Mouse (Mus musculus) intestine, embryonic 16.5 days (tissue): Measurements from ENCODE around the gene Gga2. TPM values are rescaled to one million over a fixed set of nuclear protein-coding genes. Genes with fewer than 3 reads are reported as not detected.

Experiments used
- ATAC-seq: fragments of 200-750 bp; cut with Nextera tagmentation; 2 replicates; pipeline ENCODE4 v1.8.0; 2017; ENCODE audit warnings: moderate TSS enrichment, moderate library complexity
- H3K27ac ChIP-seq: fragments of 300-500 bp; sonication (generic); 2 replicates; pipeline ENCODE4 v1.5.1; 2014; ENCODE audit warnings: mild to moderate bottlenecking, low read length
- H3K27me3 ChIP-seq: fragments of 300-500 bp; sonication (generic); replicated peaks from 2 replicates; pipeline ENCODE4 v1.6.1; 2014; ENCODE audit warnings: low read length, control low read depth, mixed read lengths; ENCODE audit not compliant: control insufficient read depth, insufficient read depth
- H3K36me3 ChIP-seq: fragments of 300-500 bp; sonication (generic); 2 replicates; pipeline ENCODE4 v1.6.1; 2014; ENCODE audit warnings: low read length, control low read depth; ENCODE audit not compliant: control insufficient read depth, insufficient read depth
- H3K4me1 ChIP-seq: fragments of 300-500 bp; sonication (generic); 2 replicates; pipeline ENCODE4 v1.6.1; 2014; ENCODE audit warnings: low read length, control low read depth, mixed read lengths; ENCODE audit not compliant: control insufficient read depth, insufficient read depth
- H3K4me2 ChIP-seq: fragments of 300-500 bp; sonication (generic); 2 replicates; pipeline ENCODE4 v1.6.1; 2014; ENCODE audit warnings: low read depth, low read length, control low read depth
- H3K4me3 ChIP-seq: fragments of 300-500 bp; sonication (generic); 2 replicates; pipeline ENCODE4 v1.5.1; 2014; ENCODE audit warnings: mild to moderate bottlenecking, low read length
- H3K9ac ChIP-seq: fragments of 300-500 bp; sonication (generic); 2 replicates; pipeline ENCODE4 v1.6.1; 2014; ENCODE audit warnings: low read depth, low read length
- H3K9me3 ChIP-seq: fragments of 300-500 bp; sonication (generic); 2 replicates; pipeline ENCODE4 v1.6.1; 2016; ENCODE audit warnings: low read length, control low read depth; ENCODE audit not compliant: control insufficient read depth
- WGBS: fragments of 180-500 bp; shearing (Covaris S2); extraction: QIAGEN DNeasy Blood & Tissue Kit; methylation state at CpG from one replicate; pipeline ENCODE4 v1.1.7; 2014; 5-methylcytosine and 5-hydroxymethylcytosine counted together
- polyA plus RNA-seq: library from polyadenylated mRNA; unstranded; fragments of >200 nt; fragmentation: Nextera tagmentation; extraction: Ambion mirVana; gene quantifications from 2 replicates; pipeline ENCODE4 v1.2.1, GENCODE M21; 2015

Gene Gga2
- polyA plus RNA-seq, 1 experiment from 2014 or later, result 118 TPM

DNA sequence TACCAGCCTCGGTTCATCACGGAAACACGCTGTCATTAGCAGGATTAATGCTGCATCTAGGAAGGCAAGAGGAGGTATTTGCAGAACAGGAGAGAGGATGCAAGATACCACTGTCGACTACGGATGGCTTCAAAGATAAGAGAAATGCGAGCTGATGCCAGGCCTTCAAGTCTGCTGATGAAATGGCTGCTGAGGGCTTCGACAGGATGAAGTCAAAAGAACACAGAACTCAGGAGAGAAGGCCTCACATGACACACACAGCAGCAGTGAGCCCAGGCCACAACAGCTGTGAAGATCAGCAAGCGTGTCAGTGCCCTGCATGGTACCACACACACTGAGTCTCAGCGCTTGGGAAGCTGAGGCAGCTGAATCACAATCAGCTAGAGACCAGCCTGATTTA, 50.8 kb downstream of the Gga2 start:
- 83% methylated on average over 9 of the region's 9 CpGs for WGBS
- Histone ChIP-seq H3K9me3 (no peaks in the 10 kb centered on the region), H3K4me3 (no peak overlapping the region), H3K4me1 (no peaks in the 10 kb centered on the region), H3K36me3 (no peaks in the 10 kb centered on the region), H3K4me2 (no peak overlapping the region), H3K27me3 (no peaks in the 10 kb centered on the region), H3K9ac (no peak overlapping the region), H3K27ac (no peak overlapping the region)
- ATAC-seq, result no peak

DNA sequence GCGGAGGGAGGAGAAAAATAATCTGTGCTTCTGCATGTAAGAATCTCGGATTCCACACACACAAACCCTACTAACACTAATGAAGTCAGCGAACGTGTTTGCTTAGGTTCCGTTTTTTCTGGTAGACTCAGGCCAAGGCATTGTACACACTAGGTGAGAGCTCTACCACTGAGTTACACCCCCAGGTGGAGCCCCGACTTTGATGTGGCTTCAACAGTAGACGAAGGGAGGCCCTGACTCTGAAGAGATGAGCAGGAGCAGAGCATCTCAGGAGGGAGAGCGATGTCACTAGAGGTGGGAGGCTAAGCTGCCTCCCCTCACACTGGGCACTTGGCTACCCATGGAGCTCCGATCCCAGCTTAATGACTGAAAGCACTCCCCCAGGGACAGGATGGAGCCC, 52.2 kb downstream of the Gga2 start:
- H3K27me3 ChIP-seq, result no peaks in the 10 kb centered on the region
- no peak for ATAC-seq
- no peaks in the 10 kb centered on the region for H3K4me1 ChIP-seq
- H3K27ac ChIP-seq, result no peak overlapping the region
- H3K9ac ChIP-seq, result no peak overlapping the region
- H3K36me3 ChIP-seq, result no peaks in the 10 kb centered on the region
- H3K9me3 ChIP-seq, result no peaks in the 10 kb centered on the region
- no peak overlapping the region for H3K4me3 ChIP-seq
- H3K4me2 ChIP-seq, result no peak overlapping the region
- WGBS, result 89% methylated on average over 9 of the region's 9 CpGs

DNA sequence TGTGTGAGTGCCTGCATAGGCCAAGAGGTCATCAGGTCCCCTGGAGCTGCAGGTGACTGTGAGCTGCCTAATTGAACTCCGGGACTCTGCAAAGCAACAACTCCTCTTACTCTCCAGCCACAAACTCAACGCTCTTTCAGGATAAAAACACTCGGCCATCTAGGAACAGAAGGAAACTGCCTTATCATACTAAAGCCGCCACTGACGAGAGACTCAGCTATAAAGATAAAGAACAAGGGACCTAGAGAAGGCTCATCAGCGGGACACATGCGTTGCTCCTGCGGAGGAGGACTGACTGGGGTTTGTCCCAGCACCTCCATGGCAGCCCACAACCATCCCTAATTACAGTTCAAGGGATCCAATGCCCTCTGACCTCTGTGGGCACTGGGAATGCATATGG, 52.8 kb downstream of the Gga2 start:
- no peak for ATAC-seq
- no peak overlapping the region for H3K27ac ChIP-seq
- WGBS, result 67% methylated on average over 8 of the region's 8 CpGs
- H3K4me1 ChIP-seq, result no peaks in the 10 kb centered on the region
- H3K9ac ChIP-seq, result no peak overlapping the region
- H3K4me2 ChIP-seq, result no peak overlapping the region
- H3K4me3 ChIP-seq, result no peak overlapping the region
- no peaks in the 10 kb centered on the region for H3K9me3 ChIP-seq
- no peaks in the 10 kb centered on the region for H3K36me3 ChIP-seq
- H3K27me3 ChIP-seq, result no peaks in the 10 kb centered on the region

DNA sequence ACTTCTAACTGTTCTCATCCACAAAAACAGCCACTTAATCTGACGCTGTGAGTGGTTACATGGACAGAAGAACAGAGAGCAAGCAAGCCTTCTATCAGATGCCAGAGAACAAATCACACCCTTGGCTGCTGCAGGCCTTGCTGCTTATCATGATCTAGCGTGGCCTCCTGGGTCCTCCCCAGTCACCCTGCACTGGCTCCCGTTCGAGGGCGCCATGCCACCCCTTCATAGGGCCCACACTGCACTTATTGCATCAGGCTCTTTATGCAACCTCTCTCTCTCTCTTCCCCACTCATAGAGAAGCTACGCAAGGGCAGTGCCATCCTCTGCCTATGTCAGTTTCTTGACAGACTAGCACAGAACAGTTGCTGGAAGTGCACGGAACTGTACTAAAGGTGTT, 54.9 kb downstream of the Gga2 start:
- no peak for ATAC-seq
- Histone ChIP-seq H3K9me3 (no peaks in the 10 kb centered on the region), H3K36me3 (0 out of 2 replicates have a peak, but pooled peaks cover 7% of the 10 kb centered on the region), H3K27ac (no peak overlapping the region), H3K4me3 (no peak overlapping the region), H3K9ac (no peak overlapping the region), H3K4me2 (no peak overlapping the region), H3K4me1 (no peaks in the 10 kb centered on the region), H3K27me3 (no peaks in the 10 kb centered on the region)
- WGBS, result 84% methylated on average over 7 of the region's 7 CpGs

DNA sequence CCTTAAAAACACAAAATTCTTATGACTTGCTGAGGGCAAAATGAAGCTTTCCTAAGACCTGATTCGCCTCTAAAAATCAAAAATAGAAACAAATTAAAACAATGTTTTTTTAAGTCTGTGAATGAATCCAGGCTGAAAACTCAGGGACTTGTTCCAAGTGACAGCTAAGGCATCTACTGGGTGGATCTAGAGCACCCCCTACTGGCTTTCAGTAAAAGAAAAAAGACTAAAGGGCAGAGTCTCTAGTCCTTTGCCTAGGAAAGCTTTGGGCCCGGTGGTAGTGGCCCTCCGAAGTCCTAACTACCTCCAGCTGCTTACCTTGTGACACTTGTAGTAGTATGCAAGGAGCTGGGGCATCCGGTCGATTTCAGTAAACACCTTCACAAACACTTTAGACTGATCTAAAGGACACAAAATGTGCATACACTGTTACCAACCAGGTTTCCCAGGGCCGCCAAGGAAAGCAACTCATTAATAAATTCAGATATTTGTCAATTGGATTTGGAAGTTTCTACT, 57.1 kb downstream of the Gga2 start:
- H3K4me1 ChIP-seq, result no peaks in the 10 kb centered on the region
- no peak overlapping the region for H3K27ac ChIP-seq
- ATAC-seq, result no peak
- no peaks in the 10 kb centered on the region for H3K9me3 ChIP-seq
- H3K4me2 ChIP-seq, result no peak overlapping the region
- no peak overlapping the region for H3K9ac ChIP-seq
- H3K36me3 ChIP-seq, result 0 out of 2 replicates have a peak, but pooled peaks cover 7% of the 10 kb centered on the region
- H3K4me3 ChIP-seq, result no peak overlapping the region
- no peaks in the 10 kb centered on the region for H3K27me3 ChIP-seq
- WGBS, result 66% methylated on average over 6 of the region's 6 CpGs

DNA sequence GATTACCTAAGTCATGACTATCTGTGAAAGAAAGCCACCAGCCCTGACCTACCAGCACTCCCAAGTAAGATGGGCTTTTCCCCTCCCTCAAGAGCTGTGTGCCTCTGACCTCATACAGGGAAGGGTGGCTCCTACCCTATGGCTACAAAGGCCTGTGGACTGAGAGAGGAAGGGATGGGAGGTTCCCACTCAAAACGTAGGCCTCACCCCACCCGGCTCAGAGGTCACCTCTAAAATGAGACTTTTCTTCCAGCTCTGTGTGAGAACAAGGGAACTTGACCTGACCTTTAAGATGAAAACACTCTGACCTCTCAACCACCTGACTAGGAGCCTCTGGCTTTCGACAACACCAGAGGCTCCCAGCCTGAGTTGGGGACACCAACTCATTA, 58.5 kb downstream of the Gga2 start:
- Histone ChIP-seq H3K4me3 (no peak overlapping the region), H3K36me3 (0 out of 2 replicates have a peak, but pooled peaks cover 7% of the 10 kb centered on the region), H3K27ac (no peak overlapping the region), H3K9ac (no peak overlapping the region), H3K27me3 (no peaks in the 10 kb centered on the region), H3K4me1 (no peaks in the 10 kb centered on the region), H3K4me2 (no peak overlapping the region), H3K9me3 (no peaks in the 10 kb centered on the region)
- 72% methylated on average over 3 of the region's 3 CpGs for WGBS
- ATAC-seq, result no peak

DNA sequence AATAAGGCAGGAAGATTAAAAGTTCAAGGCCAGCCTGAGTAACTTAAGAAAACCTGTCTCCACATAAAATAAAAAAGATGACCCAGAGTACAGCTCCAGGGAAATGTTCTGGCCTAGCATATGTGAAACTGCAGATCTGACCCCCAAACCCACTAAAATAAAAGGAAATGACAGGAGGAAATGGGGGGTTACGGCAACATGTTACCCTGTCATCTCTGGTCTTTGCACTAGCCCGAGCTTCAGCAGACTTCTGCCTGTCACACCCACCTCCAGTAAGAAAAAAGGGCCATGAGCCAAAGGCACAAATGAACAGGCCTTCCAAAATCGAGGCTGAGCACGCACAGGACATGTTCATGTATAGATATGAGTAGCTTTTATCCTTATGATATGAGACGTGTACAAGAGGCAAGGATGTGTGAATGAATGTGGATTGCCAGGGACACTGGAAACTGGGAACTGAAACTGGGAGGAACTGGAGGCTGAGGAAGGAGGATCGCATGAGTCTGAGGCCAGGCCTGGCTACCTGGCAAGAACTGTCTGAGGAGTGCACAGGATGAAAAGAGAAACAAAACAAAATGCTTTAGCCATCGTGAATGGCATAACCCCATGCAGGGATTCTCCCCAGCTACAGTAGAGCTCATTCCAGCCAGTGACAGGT, 59.0 kb downstream of the Gga2 start:
- Histone ChIP-seq H3K36me3 (0 out of 2 replicates have a peak, but pooled peaks cover 7% of the 10 kb centered on the region), H3K9me3 (no peaks in the 10 kb centered on the region), H3K9ac (no peak overlapping the region), H3K27ac (no peak overlapping the region), H3K4me1 (no peaks in the 10 kb centered on the region), H3K4me3 (no peak overlapping the region), H3K4me2 (no peak overlapping the region), H3K27me3 (no peaks in the 10 kb centered on the region)
- WGBS, result 85% methylated on average over 7 of the region's 7 CpGs
- ATAC-seq, result no peak

DNA sequence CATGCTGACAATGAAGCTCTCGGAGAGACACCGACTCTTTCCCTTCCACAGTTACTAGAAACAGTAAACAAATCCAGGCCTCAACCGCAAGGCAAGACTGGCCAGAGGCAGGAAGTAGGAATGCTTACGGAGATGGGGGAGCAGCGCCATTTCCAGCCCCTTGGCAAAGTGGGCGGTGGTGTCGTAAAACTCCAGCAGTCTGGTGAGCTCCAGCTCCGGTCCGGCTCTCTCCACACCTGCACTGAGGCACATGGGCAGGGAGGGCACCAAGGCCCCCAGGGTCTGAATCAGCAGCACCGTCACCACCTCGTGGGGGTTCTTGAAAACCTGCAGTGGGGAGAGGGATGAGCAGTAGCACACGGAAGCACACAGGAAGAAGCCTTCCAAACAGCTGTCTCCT, 65.2 kb downstream of the Gga2 start:
- WGBS, result 44% methylated on average over 12 of the region's 12 CpGs
- H3K4me2 ChIP-seq, result no peak overlapping the region
- H3K4me1 ChIP-seq, result no peaks in the 10 kb centered on the region
- 0 out of 2 replicates have a peak, but pooled peaks cover 8% of the 10 kb centered on the region for H3K36me3 ChIP-seq
- no peak overlapping the region for H3K9ac ChIP-seq
- peak; percentile 46 for ATAC-seq
- no peaks in the 10 kb centered on the region for H3K27me3 ChIP-seq
- no peak overlapping the region for H3K4me3 ChIP-seq
- no peaks in the 10 kb centered on the region for H3K9me3 ChIP-seq
- H3K27ac ChIP-seq, result no peak overlapping the region

DNA sequence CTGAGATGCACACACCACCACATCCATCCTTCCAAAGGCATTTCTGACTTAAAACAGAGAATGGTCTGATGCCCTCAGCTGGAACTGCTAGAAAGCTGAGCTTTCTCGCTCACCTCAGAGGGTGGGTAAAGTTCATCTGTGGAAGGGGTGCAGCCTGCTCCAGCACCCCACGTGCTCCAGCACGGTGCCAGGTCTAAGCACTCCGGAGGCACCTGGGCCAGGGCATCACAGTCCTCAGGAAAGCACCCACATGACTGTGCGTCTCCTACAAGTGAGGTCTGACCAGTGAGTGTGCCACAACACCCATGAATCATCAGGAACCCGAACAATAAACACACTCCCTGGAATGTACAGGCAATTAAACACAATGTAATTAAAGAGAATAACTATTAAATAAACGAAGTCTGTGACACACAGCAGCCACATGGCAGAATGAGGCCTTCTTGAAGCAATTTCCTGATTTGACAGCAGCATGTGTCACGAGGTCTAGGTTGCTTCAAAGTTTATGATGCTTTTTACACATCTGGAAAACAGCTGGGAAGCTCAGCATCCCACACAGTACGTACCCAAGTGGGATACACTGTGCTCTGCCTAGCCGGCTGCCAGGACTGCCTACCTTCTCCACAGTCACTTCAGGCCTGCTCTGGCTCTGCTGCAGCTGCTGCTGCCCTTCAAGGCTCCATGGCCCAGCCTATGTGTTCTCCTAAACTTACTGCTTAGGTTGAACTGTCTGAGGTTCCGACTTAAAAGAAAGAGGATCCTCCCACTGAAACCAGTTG, 65.9 kb downstream of the Gga2 start:
- H3K9ac ChIP-seq, result no peak overlapping the region
- no peaks in the 10 kb centered on the region for H3K9me3 ChIP-seq
- ATAC-seq, result no peak
- H3K27me3 ChIP-seq, result no peaks in the 10 kb centered on the region
- H3K27ac ChIP-seq, result no peak overlapping the region; the same call in 1 of the 2 replicates
- H3K36me3 ChIP-seq, result 0 out of 2 replicates have a peak, but pooled peaks cover 8% of the 10 kb centered on the region
- H3K4me3 ChIP-seq, result no peak overlapping the region
- no peaks in the 10 kb centered on the region for H3K4me1 ChIP-seq
- no peak overlapping the region for H3K4me2 ChIP-seq
- WGBS, result 74% methylated on average over 11 of the region's 11 CpGs
